Comparison of ENCODE assay signal across 9 mouse cellular contexts in genomic region chr1:87175852-87176292, GRCm38 (mm10). TPM values are rescaled to one million over a fixed set of nuclear protein-coding genes. Genes with fewer than 3 reads are reported as not detected.
DNase-seq lines count a peak whose midpoint lies in the region; ATAC-seq lines count a peak whose summit lies in the region.
"Had no signal": no experiment of that assay in that cellular context is flagged by ENCODE, and none has a peak within 500 bp of the region (broad histone marks: within the 10 kb centered on the region; RNA-seq: fewer than 3 reads in every experiment).

No protein-coding gene starts in this region.

- H3K27me3 ChIP-seq in hindbrain, embryonic 15.5 days = peaks cover 4% of the 10 kb centered on the region; the same call in 1 of the 2 replicates
- peaks cover 66% of the 10 kb centered on the region for H3K27me3 ChIP-seq in limb, embryonic 10.5 days (ENCODE audit: low read depth, poor library complexity, severe bottlenecking)

- H3K4me1 ChIP-seq in hindbrain, embryonic 15.5 days (replicated peaks) = peaks cover 32% of the 10 kb centered on the region
- H3K4me1 ChIP-seq in limb, embryonic 10.5 days = peaks cover 29% of the 10 kb centered on the region

- peak; percentile 88 for DNase-seq in ES-CJ7 (ENCODE audit: low read depth, low spot score)
- DNase-seq in adrenal gland, postnatal 25 days = peak; percentile 31
- DNase-seq in frontal cortex, postnatal 10 days (ENCODE audit: low spot score in 2 of 2) = peak; percentile 62 to 66
- peak; percentile 67 for DNase-seq in limb, embryonic 10.5 days (ENCODE audit: low spot score)
- DNase-seq in neural tube, embryonic 10.5 days (ENCODE audit: extremely low spot score, low spot score) = peak; percentile 60
- no peak for DNase-seq in thymus, postnatal 25 days

- no peak overlapping the region for H3K9ac ChIP-seq in hindbrain, embryonic 15.5 days

- ATAC-seq in hindbrain, embryonic 15.5 days (ENCODE audit: low FRiP score, low read depth) = peak; percentile 80
- ATAC-seq in inflammation-experienced regulatory T-cells, adult 6 months = no peak

- WGBS in hindbrain, embryonic 15.5 days = 5% methylated on average over 11 of the region's 11 CpGs
- WGBS in limb, embryonic 10.5 days = 19% methylated on average over 11 of the region's 11 CpGs

- no peaks in the 10 kb centered on the region for H3K9me3 ChIP-seq in hindbrain, embryonic 15.5 days
- no peaks in the 10 kb centered on the region for H3K9me3 ChIP-seq in limb, embryonic 10.5 days (replicated peaks)

- no peaks in the 10 kb centered on the region for H3K36me3 ChIP-seq in hindbrain, embryonic 15.5 days
- no peaks in the 10 kb centered on the region for H3K36me3 ChIP-seq in limb, embryonic 10.5 days

- H3K4me2 ChIP-seq in hindbrain, embryonic 15.5 days = 0 out of 2 replicates have a peak overlapping the region, but pooled peaks have one; percentile 17

- no peak overlapping the region for H3K4me3 ChIP-seq in hindbrain, embryonic 15.5 days
- H3K4me3 ChIP-seq in limb, embryonic 10.5 days = no peak overlapping the region
- H3K4me3 ChIP-seq: erythroblast, embryonic 14.5 days had no signal

- peak overlapping the region; percentile 10; the same call in 1 of the 2 replicates for H3K27ac ChIP-seq in hindbrain, embryonic 15.5 days (replicated peaks)
- H3K27ac ChIP-seq in limb, embryonic 10.5 days = no peak overlapping the region

RNA-seq across cellular contexts. Expression of gene Prss56, which starts 7.2 kb away (rescaled TPM):
- not detected in 2 replicates for total RNA-seq in adrenal gland, postnatal 25 days (2021)
- 3.0 and 3.3 TPM in 2 replicates for polyA plus RNA-seq in hindbrain, embryonic 15.5 days (2015; fragmentation: Nextera tagmentation; extraction: Ambion mirVana)
- polyA plus RNA-seq in limb, embryonic 10.5 days (2016; fragmentation: Nextera tagmentation; extraction: Ambion mirVana) = 0.06 TPM in 1 of 2 replicates, not detected in the other
- not detected for polyA plus RNA-seq in inflammation-experienced regulatory T-cells, adult 6 months (2017; shearing (Covaris generic))
- polyA plus RNA-seq: erythroblast, embryonic 14.5 days had no signal

RNA-seq across cellular contexts. Expression of gene Chrnd, which starts 14.5 kb away (rescaled TPM):
- total RNA-seq in adrenal gland, postnatal 25 days (2021) = not detected in 2 replicates
- polyA plus RNA-seq in hindbrain, embryonic 15.5 days (2015; fragmentation: Nextera tagmentation; extraction: Ambion mirVana) = not detected in 2 replicates
- polyA plus RNA-seq in limb, embryonic 10.5 days (2016; fragmentation: Nextera tagmentation; extraction: Ambion mirVana) = 0.14 and 0.55 TPM in 2 replicates
- not detected for polyA plus RNA-seq in inflammation-experienced regulatory T-cells, adult 6 months (2017; shearing (Covaris generic))
- polyA plus RNA-seq: erythroblast, embryonic 14.5 days had no signal

RNA-seq across cellular contexts. Expression of gene Ecel1, which starts 19.6 kb away (rescaled TPM):
- 0.67 and 0.73 TPM in 2 replicates for total RNA-seq in adrenal gland, postnatal 25 days (2021)
- polyA plus RNA-seq in hindbrain, embryonic 15.5 days (2015; fragmentation: Nextera tagmentation; extraction: Ambion mirVana) = 37.5 and 40.5 TPM in 2 replicates
- polyA plus RNA-seq in limb, embryonic 10.5 days (2016; fragmentation: Nextera tagmentation; extraction: Ambion mirVana) = 0.11 TPM in 2 replicates
- polyA plus RNA-seq in inflammation-experienced regulatory T-cells, adult 6 months (2017; shearing (Covaris generic)) = under 1 TPM in 2 of 3 experiments, not detected in 1; 0.77 to 0.88 TPM
- polyA plus RNA-seq: erythroblast, embryonic 14.5 days had no signal

RNA-seq across cellular contexts. Expression of gene Chrng, which starts 28.6 kb away (rescaled TPM):
- not detected in 2 replicates for total RNA-seq in adrenal gland, postnatal 25 days (2021)
- polyA plus RNA-seq in hindbrain, embryonic 15.5 days (2015; fragmentation: Nextera tagmentation; extraction: Ambion mirVana) = 0.06 TPM in 1 of 2 replicates, not detected in the other
- 0.26 and 0.81 TPM in 2 replicates for polyA plus RNA-seq in limb, embryonic 10.5 days (2016; fragmentation: Nextera tagmentation; extraction: Ambion mirVana)
- polyA plus RNA-seq in inflammation-experienced regulatory T-cells, adult 6 months (2017; shearing (Covaris generic)) = under 1 TPM in 1 of 3 experiments, not detected in 2; 0.39 TPM
- polyA plus RNA-seq: erythroblast, embryonic 14.5 days had no signal

RNA-seq across cellular contexts. Expression of gene Eif4e2, which starts 37.8 kb away (rescaled TPM):
- total RNA-seq in adrenal gland, postnatal 25 days (2021) = 89.9 and 96.0 TPM in 2 replicates
- 91.4 TPM in 2 replicates for polyA plus RNA-seq in hindbrain, embryonic 15.5 days (2015; fragmentation: Nextera tagmentation; extraction: Ambion mirVana)
- 181 and 202 TPM in 2 replicates for polyA plus RNA-seq in limb, embryonic 10.5 days (2016; fragmentation: Nextera tagmentation; extraction: Ambion mirVana)
- 100 to 1,000 TPM in 2 of 3 experiments, 10 to 100 TPM in 1; 95.8 to 185 (median 116) TPM for polyA plus RNA-seq in inflammation-experienced regulatory T-cells, adult 6 months (2017; shearing (Covaris generic))

Comparison
In these comparisons a context has a peak if more than half of its experiments do, and no peak if none do; other contexts are left out.
1. RNA of gene Ecel1, which starts 19.6 kb away (polyA plus RNA-seq): 37.5 to 40.5 TPM in hindbrain, embryonic 15.5 days; 0.77 to 0.88 TPM in inflammation-experienced regulatory T-cells, adult 6 months and 0.11 TPM in limb, embryonic 10.5 days; every median in the first group is over 10 times any median in the second.